Mouse (Mus musculus) CH12.LX (cell line): ENCODE results near the gene Clptm1l. TPM values are rescaled to one million over a fixed set of nuclear protein-coding genes. Genes with fewer than 3 reads are reported as not detected.

Experiments used
- DNase-seq: peaks from one replicate; pipeline ENCODE4 v3.0.0-alpha.2; 2013; ENCODE audit errors: extremely low read depth
- H3K27ac ChIP-seq: 2 replicates; pipeline ENCODE4 v1.5.1; 2012; ENCODE audit warnings: low read depth, mild to moderate bottlenecking, control low read depth, moderate library complexity; ENCODE audit not compliant: insufficient read depth
- H3K27me3 ChIP-seq: replicated peaks from 2 replicates; pipeline ENCODE3; 2012; ENCODE audit warnings: inconsistent platforms
- H3K36me3 ChIP-seq, 2 experiments: replicated peaks in 1 of 2; 2 replicates each; pipeline versions ENCODE3 to v1.6.1; 2012; ENCODE audit warnings: inconsistent platforms in 1 of 2, low read length in 1 of 2, mild to moderate bottlenecking in 1 of 2, mixed read lengths in 1 of 2, moderate library complexity in 1 of 2; ENCODE audit not compliant: control insufficient read depth in 1 of 2, insufficient read depth in 1 of 2
- H3K4me1 ChIP-seq, 2 experiments: 2 replicates each; pipeline ENCODE4 v1.6.1; 2012; ENCODE audit warnings: inconsistent platforms in 1 of 2, moderate library complexity in 1 of 2; ENCODE audit not compliant: insufficient read depth in 2 of 2, control insufficient read depth in 1 of 2
- H3K4me2 ChIP-seq: 2 replicates; pipeline ENCODE4 v1.6.1; 2012; ENCODE audit warnings: low read depth, mild to moderate bottlenecking, control low read depth; ENCODE audit not compliant: poor library complexity, insufficient read depth, severe bottlenecking
- H3K4me3 ChIP-seq, 3 experiments: fragments of 150-350 bp in 1 of 3; sonication (generic) in 1 of 3; replicated peaks in 1 of 3; 2 replicates each; pipeline versions ENCODE3 to v1.5.1; 2011 to 2012; ENCODE audit warnings: low read depth in 2 of 3, low read length in 2 of 3, mild to moderate bottlenecking in 2 of 3, moderate library complexity in 2 of 3, control low read depth in 1 of 3, improper control_type of control experiment in 1 of 3, inconsistent platforms in 1 of 3, mixed read lengths in 1 of 3; ENCODE audit not compliant: poor library complexity in 1 of 3
- H3K79me2 ChIP-seq: replicated peaks from 2 replicates; pipeline ENCODE4 v1.6.1; 2012; ENCODE audit warnings: mild to moderate bottlenecking, moderate library complexity; ENCODE audit not compliant: control insufficient read depth, poor library complexity, insufficient read depth, severe bottlenecking; ENCODE audit errors: extremely low read depth
- H3K9ac ChIP-seq: 2 replicates; pipeline ENCODE4 v1.6.1; 2012; ENCODE audit warnings: low read depth, mild to moderate bottlenecking, control low read depth, moderate library complexity; ENCODE audit not compliant: insufficient read depth
- H3K9me3 ChIP-seq: replicated peaks from 2 replicates; pipeline ENCODE3; 2012; ENCODE audit warnings: low read length, inconsistent platforms, mixed read lengths
- BHLHE40 ChIP-seq: IDR thresholded peaks from 2 replicates; pipeline ENCODE4 v1.6.1; 2011; ENCODE audit warnings: mild to moderate bottlenecking, low read depth, low read length, improper control_type of control experiment
- CHD1 ChIP-seq: IDR thresholded peaks from 2 replicates; pipeline ENCODE4 v1.6.1; 2012; ENCODE audit warnings: low read depth, low read length, improper control_type of control experiment, inconsistent platforms
- CTCF ChIP-seq, 2 experiments: IDR thresholded peaks in 1 of 2; conservative IDR thresholded peaks in 1 of 2; 2 replicates each; pipeline ENCODE4 v1.5.1; 2011 to 2012; ENCODE audit warnings: low read depth in 2 of 2, low read length in 2 of 2, improper control_type of control experiment in 1 of 2, inconsistent platforms in 1 of 2, mild to moderate bottlenecking in 1 of 2, moderate library complexity in 1 of 2
- ETS1 ChIP-seq: conservative IDR thresholded peaks from 2 replicates; pipeline ENCODE4 v1.6.1; 2012; ENCODE audit warnings: low read depth, mild to moderate bottlenecking, inconsistent platforms, low read length, improper control_type of control experiment, moderate library complexity
- JUN ChIP-seq: IDR thresholded peaks from 2 replicates; pipeline ENCODE4 v1.6.1; 2011; ENCODE audit warnings: low read depth, mild to moderate bottlenecking, low read length, improper control_type of control experiment, moderate library complexity; ENCODE audit not compliant: insufficient read depth
- KAT2A ChIP-seq: IDR thresholded peaks from 2 replicates; pipeline ENCODE4 v1.6.1; 2012; ENCODE audit warnings: low read length, improper control_type of control experiment, inconsistent platforms; ENCODE audit not compliant: insufficient replicate concordance
- MEF2A ChIP-seq: IDR thresholded peaks from 2 replicates; pipeline ENCODE4 v1.6.1; 2014; ENCODE audit warnings: low read depth, mild to moderate bottlenecking, inconsistent platforms, low read length, improper control_type of control experiment, borderline replicate concordance
- MXI1 ChIP-seq: IDR thresholded peaks from 2 replicates; pipeline ENCODE4 v1.6.1; 2011; ENCODE audit warnings: mild to moderate bottlenecking, low read depth, low read length, improper control_type of control experiment
- MYC ChIP-seq: IDR thresholded peaks from 2 replicates; pipeline ENCODE4 v1.6.1; 2011; ENCODE audit warnings: low read depth, mild to moderate bottlenecking, improper control_type of control experiment, low read length
- NELFE ChIP-seq: IDR thresholded peaks from 2 replicates; pipeline ENCODE4 v1.6.1; 2011; ENCODE audit warnings: low read depth, low read length, improper control_type of control experiment
- PAX5 ChIP-seq: IDR thresholded peaks from 2 replicates; pipeline ENCODE4 v1.6.1; 2012; ENCODE audit warnings: low read length, inconsistent platforms, mixed read lengths
- POLR2A ChIP-seq: IDR thresholded peaks from 2 replicates; pipeline ENCODE4 v1.6.1; 2011; ENCODE audit warnings: low read depth, mild to moderate bottlenecking, improper control_type of control experiment, low read length
- POLR2AphosphoS2 ChIP-seq: IDR thresholded peaks from 2 replicates; pipeline ENCODE4 v1.6.1; 2011; ENCODE audit warnings: low read depth, low read length, improper control_type of control experiment
- TBP ChIP-seq: conservative IDR thresholded peaks from 2 replicates; pipeline ENCODE4 v1.6.1; 2011; ENCODE audit warnings: low read depth, low read length, improper control_type of control experiment
- ZKSCAN1 ChIP-seq: IDR thresholded peaks from 2 replicates; pipeline ENCODE4 v1.6.1; 2012; ENCODE audit warnings: low read depth, inconsistent platforms, low read length, improper control_type of control experiment, borderline replicate concordance
- ZMIZ1 ChIP-seq: IDR thresholded peaks from 2 replicates; pipeline ENCODE4 v1.6.1; 2012; ENCODE audit warnings: low read depth, mild to moderate bottlenecking, inconsistent platforms, low read length, improper control_type of control experiment
- dilution Hi-C: fragments of 300-500 bp; cut with MboI; formaldehyde crosslinking; loops from 2 replicates; pipeline ENCODE4 v1.14.3; 2020; ENCODE audit warnings: low sequenced_read_pairs; ENCODE audit not compliant: extremely low pct_unique_long_range_greater_than_20kb, extremely low pct_ligation_motif_present
- in situ Hi-C: fragments of 300-500 bp; cut with MboI; formaldehyde crosslinking; loops from 3 replicates; pipeline ENCODE4 v1.14.3; 2019; ENCODE audit warnings: low sequenced_read_pairs, low pct_ligation_motif_present, low pct_unique_long_range_greater_than_20kb, mixed read lengths
- polyA plus RNA-seq: library from polyadenylated mRNA; unstranded; fragments of >175 nt; gene quantifications from 2 replicates; pipeline ENCODE4 v1.2.1, GENCODE M21; 2012; ENCODE audit warnings: low read depth; ENCODE audit not compliant: insufficient read length
- total RNA-seq, 2 experiments: library from RNA; depleted of rRNA; stranded (reverse); fragments of 300-350 nt in 1 of 2; fragments of >200 nt in 1 of 2; gene quantifications; 2 replicates each; pipeline ENCODE4 v1.2.3; 2012 to 2014

Clptm1l gene
- total and polyA plus RNA-seq, 3 experiments = 112 to 219 (median 143) TPM

DNA sequence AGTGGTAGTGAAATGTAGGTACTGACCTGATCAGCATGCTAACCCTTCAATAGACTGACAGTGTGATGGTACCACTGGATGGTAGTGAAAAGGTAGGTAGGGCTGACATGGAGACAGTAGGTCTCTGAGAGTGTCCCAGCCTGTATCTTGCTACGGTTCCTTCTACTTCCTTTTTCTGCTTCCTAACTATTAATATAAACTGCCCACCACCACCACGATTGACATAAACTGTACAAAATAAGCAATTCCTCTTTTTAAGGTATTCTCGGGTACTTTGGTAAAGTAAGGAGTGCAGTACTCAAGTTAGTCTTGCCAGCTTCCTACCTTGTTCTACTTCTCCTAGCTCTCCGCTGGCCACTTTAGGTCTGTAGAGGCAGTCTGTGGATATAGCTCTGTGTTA lies 7.5 kb upstream of the Clptm1l start:
- Histone ChIP-seq H3K4me1 (peaks cover 0 to 6% of the 10 kb centered on the region in 2 experiments; a peak in 2 of 4 replicates), H3K27ac (no peak overlapping the region), H3K4me3 (no peak overlapping the region), H3K27me3 (peaks cover 26% of the 10 kb centered on the region), H3K79me2 (no peaks in the 10 kb centered on the region), H3K9ac (no peak overlapping the region), H3K36me3 (no peaks in the 10 kb centered on the region), H3K9me3 (no peaks in the 10 kb centered on the region), H3K4me2 (no peak overlapping the region)
- in situ Hi-C loops (no loop called here), dilution Hi-C loops (no loop called here)
- DNase-seq = no peak
- TF ChIP-seq MXI1 (no peak), POLR2AphosphoS2 (no peak), ZKSCAN1 (no peak), MEF2A (no peak), ZMIZ1 (no peak), JUN (no peak)

DNA sequence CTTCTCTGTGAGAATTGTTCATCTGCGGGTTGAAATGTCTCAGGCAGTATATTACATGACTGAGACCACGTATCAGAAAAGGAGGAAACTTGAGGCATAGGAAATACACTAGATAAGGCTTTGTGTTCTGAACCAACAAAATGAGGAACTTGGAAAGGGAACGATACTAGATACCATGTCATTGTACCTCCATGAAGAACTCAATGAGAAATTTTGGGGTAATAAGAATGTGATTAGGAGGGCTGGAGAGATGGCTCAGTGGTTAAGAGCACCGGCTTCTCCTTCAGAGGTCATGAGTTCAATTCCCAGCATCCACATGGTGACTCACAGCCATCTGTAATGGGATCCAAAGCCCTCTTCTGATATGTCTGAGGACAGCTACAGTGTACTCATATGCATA lies 3.6 kb upstream of the Clptm1l start:
- in situ Hi-C loops = loop anchor here (10.0 kb wide), 1 partner anchor 175 kb away; no protein-coding TSS in a partner anchor
- Histone ChIP-seq H3K27me3 (peaks cover 15% of the 10 kb centered on the region), H3K9me3 (no peaks in the 10 kb centered on the region), H3K27ac (no peak overlapping the region), H3K4me3 (no peak overlapping the region), H3K9ac (no peak overlapping the region), H3K36me3 (no peaks in the 10 kb centered on the region), H3K4me1 (peaks cover 5 to 17% of the 10 kb centered on the region in 2 experiments; a peak in 3 of 4 replicates), H3K4me2 (no peak overlapping the region), H3K79me2 (peaks cover 11% of the 10 kb centered on the region)
- no peak for TF ChIP-seq MXI1
- TF ChIP-seq PAX5 = no peak
- no peak for TF ChIP-seq POLR2A
- no peak for TF ChIP-seq MYC
- TF ChIP-seq JUN = no peak
- no peak for TF ChIP-seq BHLHE40
- TF ChIP-seq CHD1 = no peak
- dilution Hi-C loops = no loop called here
- no peak for DNase-seq

DNA sequence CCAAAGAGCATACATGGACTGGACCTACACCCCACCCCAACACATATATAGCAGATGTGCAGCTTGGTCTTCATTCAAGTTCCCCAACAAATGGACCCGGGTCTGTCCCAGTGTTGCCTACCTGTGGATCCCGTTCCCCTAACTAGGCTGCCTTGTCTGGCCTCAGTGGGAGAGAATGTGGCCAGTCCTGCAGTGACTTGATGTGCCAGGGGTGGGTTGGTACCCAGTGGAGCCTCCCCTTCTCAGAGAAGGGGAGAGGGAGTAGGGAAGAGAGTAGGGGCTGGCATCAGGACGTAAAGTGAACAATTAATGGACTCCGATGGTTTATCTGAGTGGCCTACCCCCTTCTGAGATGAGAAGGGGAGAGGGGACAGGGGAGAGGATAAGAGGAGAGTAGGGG lies 760 bp upstream of the Clptm1l start:
- Histone ChIP-seq H3K9ac (peak overlapping the region; percentile 94), H3K4me1 (peaks cover 7 to 30% of the 10 kb centered on the region in 2 experiments), H3K4me3 (peak overlapping the region; percentile 90 to 97 (median 90)), H3K79me2 (peaks cover 17% of the 10 kb centered on the region), H3K27ac (no peak overlapping the region), H3K9me3 (no peaks in the 10 kb centered on the region), H3K36me3 (peaks cover 16 to 28% of the 10 kb centered on the region in 2 experiments), H3K27me3 (no peaks in the 10 kb centered on the region), H3K4me2 (peak overlapping the region; percentile 85)
- DNase-seq = no peak
- TF ChIP-seq MXI1 (no peak), CTCF (conservative IDR thresholded peaks at IDR 0.05 in 1 of 2, IDR thresholded peaks at IDR 0.05 in 1 of 2; ENCODE audit: low read depth in 2 of 2, low read length in 2 of 2) (no peak), ETS1 (no peak), NELFE (no peak), TBP (no peak), KAT2A (no peak)
- dilution Hi-C loops = no loop called here
- in situ Hi-C loops = loop anchor here (10.0 kb wide), 1 partner anchor 178 kb away; no protein-coding TSS in a partner anchor
